Mouse (Mus musculus) heart, embryonic 13.5 days (tissue): ENCODE data around the gene Glyat. TPM values are rescaled to one million over a fixed set of nuclear protein-coding genes. Genes with fewer than 3 reads are reported as not detected.

Source experiments
- ATAC-seq: fragments of 200-750 bp; cut with Nextera tagmentation; 2 replicates; pipeline ENCODE4 v1.8.0; 2017; ENCODE audit warnings: moderate TSS enrichment; ENCODE audit not compliant: insufficient number of reproducible peaks, low FRiP score, low TSS enrichment; ENCODE audit errors: extremely low read depth
- H3K27ac ChIP-seq: fragments of 300-500 bp; sonication (generic); replicated peaks from 2 replicates; pipeline ENCODE4 v1.5.1; 2015; ENCODE audit warnings: moderate library complexity, mild to moderate bottlenecking, inconsistent platforms
- H3K27me3 ChIP-seq: fragments of 300-500 bp; sonication (generic); replicated peaks from 2 replicates; pipeline ENCODE4 v1.6.1; 2015; ENCODE audit warnings: mild to moderate bottlenecking, inconsistent platforms
- H3K36me3 ChIP-seq: fragments of 300-500 bp; sonication (generic); 2 replicates; pipeline ENCODE4 v1.6.1; 2015; ENCODE audit warnings: mild to moderate bottlenecking, inconsistent platforms
- H3K4me1 ChIP-seq: fragments of 300-500 bp; sonication (generic); 2 replicates; pipeline ENCODE4 v1.6.1; 2015; ENCODE audit warnings: inconsistent platforms
- H3K4me2 ChIP-seq: fragments of 300-500 bp; sonication (generic); 2 replicates; pipeline ENCODE4 v1.6.1; 2015; ENCODE audit warnings: inconsistent platforms, mild to moderate bottlenecking, moderate library complexity
- H3K4me3 ChIP-seq: fragments of 300-500 bp; sonication (generic); 2 replicates; pipeline ENCODE4 v1.5.1; 2015; ENCODE audit warnings: moderate library complexity, mild to moderate bottlenecking, inconsistent platforms
- H3K9ac ChIP-seq: fragments of 300-500 bp; sonication (generic); 2 replicates; pipeline ENCODE4 v1.6.1; 2015; ENCODE audit warnings: inconsistent platforms, mild to moderate bottlenecking, moderate library complexity
- H3K9me3 ChIP-seq: fragments of 300-500 bp; sonication (generic); 2 replicates; pipeline ENCODE4 v1.6.1; 2016; ENCODE audit warnings: inconsistent platforms
- WGBS: fragments of 180-500 bp; shearing (Covaris S2); methylation state at CpG from one replicate; pipeline ENCODE4 v1.1.7; 2015; ENCODE audit warnings: mixed read lengths; 5-methylcytosine and 5-hydroxymethylcytosine counted together
- polyA plus RNA-seq: library from polyadenylated mRNA; unstranded; fragments of >200 nt; fragmentation: Nextera tagmentation; extraction: Ambion mirVana; gene quantifications from 2 replicates; pipeline ENCODE4 v1.2.1, GENCODE M21; 2015

Gene Glyat
- polyA plus RNA-seq, 1 experiment from 2014 or later, result 0.05 TPM

- no peak for ATAC-seq
- Histone ChIP-seq H3K4me3 (no peak within 1 kb of the TSS), H3K9ac (no peak within 1 kb of the TSS), H3K9me3 (no peaks in the 10 kb centered on the region), H3K4me1 (no peaks in the 10 kb centered on the region), H3K36me3 (no peaks in the 10 kb centered on the region), H3K27ac (no peak within 1 kb of the TSS), H3K27me3 (no peaks in the 10 kb centered on the region), H3K4me2 (no peak within 1 kb of the TSS)
- WGBS, result 59% methylated on average over 3 of the region's 3 CpGs
Measured at GRCm38 (mm10) chr19:12695590-12695989, 62.5 kb downstream of the Glyat start, which contains the start of gene Keg1. Gene Keg1 (plus strand): TSS chr19:12695786.

DNA sequence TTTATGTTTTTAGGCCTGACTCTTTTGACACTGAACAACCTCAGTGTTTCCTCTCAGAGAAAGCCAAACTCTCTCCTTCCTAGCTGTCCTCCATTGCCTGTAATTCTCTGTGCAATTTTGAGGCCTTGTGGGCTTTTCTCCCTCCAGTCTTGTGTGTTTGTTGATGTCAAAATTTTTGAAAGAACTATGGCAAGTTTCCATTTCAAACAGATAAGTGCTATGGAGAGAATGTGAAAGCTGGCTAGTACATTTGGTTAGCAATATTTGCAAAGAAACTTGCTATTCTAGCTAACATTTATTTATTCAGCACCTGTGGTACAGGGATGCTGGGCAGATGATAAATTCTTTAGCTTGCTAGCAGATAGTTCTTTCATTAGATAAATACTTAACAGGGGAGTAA is 63.1 kb downstream of the Glyat start:
- Histone ChIP-seq H3K9me3 (no peaks in the 10 kb centered on the region), H3K9ac (no peak overlapping the region), H3K27me3 (no peaks in the 10 kb centered on the region), H3K4me3 (no peak overlapping the region), H3K36me3 (no peaks in the 10 kb centered on the region), H3K27ac (no peak overlapping the region), H3K4me2 (no peak overlapping the region), H3K4me1 (no peaks in the 10 kb centered on the region)
- ATAC-seq, result no peak

Other genes starting within 250 kb of the Glyat start
- not detected in 2 replicates for gene Olfr1440, start 246.0 kb upstream of the Glyat start, polyA plus RNA-seq
- not detected in 2 replicates for gene Olfr1441, start 215.9 kb upstream of the Glyat start, polyA plus RNA-seq
- gene Pfpl, start 205.4 kb upstream of the Glyat start, polyA plus RNA-seq, result not detected in 2 replicates
- 0.29 and 0.39 TPM in 2 replicates for gene Mpeg1, start 172.5 kb upstream of the Glyat start, polyA plus RNA-seq
- 1.5 and 1.9 TPM in 2 replicates for gene Dtx4, start 131.9 kb upstream of the Glyat start, polyA plus RNA-seq
- gene Fam111a, start 87.6 kb upstream of the Glyat start, polyA plus RNA-seq, result 16.9 and 17.5 TPM in 2 replicates
- gene Gm4952, start 33.3 kb upstream of the Glyat start, polyA plus RNA-seq, result 0.10 and 0.12 TPM in 2 replicates
- not detected in 2 replicates for gene Olfr1442, start 37.1 kb downstream of the Glyat start, polyA plus RNA-seq
- not detected in 2 replicates for gene Olfr1443, start 44.8 kb downstream of the Glyat start, polyA plus RNA-seq
- not detected in 2 replicates for gene Keg1, start 62.5 kb downstream of the Glyat start, polyA plus RNA-seq
- 0.78 and 0.82 TPM in 2 replicates for gene Cntf, start 132.3 kb downstream of the Glyat start, polyA plus RNA-seq
- gene Zfp91, start 162.8 kb downstream of the Glyat start, polyA plus RNA-seq, result 10.0 and 10.4 TPM in 2 replicates
- 1.2 TPM in 2 replicates for gene Lpxn, start 162.9 kb downstream of the Glyat start, polyA plus RNA-seq
- gene Gm5244, start 213.4 kb downstream of the Glyat start, polyA plus RNA-seq, result not detected in 2 replicates
- gene Olfr1444, start 224.0 kb downstream of the Glyat start, polyA plus RNA-seq, result not detected in 2 replicates